Mouse (Mus musculus): Measurements from ENCODE around the gene Cast. TPM values are rescaled to one million over a fixed set of nuclear protein-coding genes. Genes with fewer than 3 reads are reported as not detected.

The Cast gene
- polyA plus RNA-seq, 1 experiment from 2014 or later, result 36.0 TPM

DNA sequence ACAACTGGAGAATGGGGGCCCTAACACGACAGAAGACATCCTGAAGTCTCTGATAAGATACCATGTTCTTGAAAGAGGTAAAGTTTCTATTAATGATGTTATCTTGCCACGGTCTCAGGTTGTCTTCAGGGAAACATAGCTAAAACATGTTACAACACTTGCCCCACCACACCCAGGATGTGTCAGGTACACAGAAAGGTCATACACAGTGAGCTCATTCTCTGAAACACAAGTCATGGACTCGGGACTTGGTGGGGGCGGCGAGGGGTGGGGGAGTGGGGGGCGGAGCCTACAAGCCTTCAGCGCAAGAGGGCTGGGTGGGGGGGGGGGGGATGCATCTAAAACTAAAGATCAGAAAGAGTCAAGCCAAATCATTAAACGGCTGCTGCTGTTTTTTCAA lies 38.7 kb downstream of the Cast start:
- DNase-seq (ENCODE audit: low spot score), result no peak
- Histone ChIP-seq H3K4me3 (peak overlapping the region; percentile 64), H3K9me3 (no peaks in the 10 kb centered on the region), H3K27me3 (ENCODE audit: insufficient read depth, poor library complexity, severe bottlenecking) (no peaks in the 10 kb centered on the region), H3K27ac (peak overlapping the region; percentile 89), H3K36me3 (0 out of 2 replicates have a peak, but pooled peaks cover 2% of the 10 kb centered on the region), H3K4me1 (no peaks in the 10 kb centered on the region)
- WGBS, result 5% methylated on average over 8 of the region's 8 CpGs

DNA sequence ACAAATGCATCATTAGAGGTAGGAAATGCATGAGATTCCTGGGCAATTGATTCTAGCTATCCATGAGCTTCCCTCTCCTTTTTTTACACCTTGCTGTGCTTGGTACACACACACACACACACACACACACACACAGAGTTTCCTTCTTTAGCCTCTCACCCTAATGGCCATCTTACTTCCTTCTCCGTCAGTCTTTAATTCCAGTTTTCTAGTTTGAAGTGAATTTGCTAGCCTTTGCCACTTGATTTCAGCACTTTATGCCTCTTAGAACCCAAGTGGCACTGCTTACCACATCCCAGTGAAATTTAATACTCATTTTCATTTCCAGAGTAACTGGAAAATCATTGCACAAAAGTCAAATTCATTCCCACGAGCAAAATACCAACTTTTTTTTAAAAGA lies 41.4 kb downstream of the Cast start:
- no peak overlapping the region for H3K27ac ChIP-seq
- 0 out of 2 replicates have a peak, but pooled peaks cover 2% of the 10 kb centered on the region for H3K36me3 ChIP-seq
- no peak for DNase-seq (ENCODE audit: low spot score)
- H3K9me3 ChIP-seq, result no peaks in the 10 kb centered on the region
- H3K4me3 ChIP-seq, result no peak overlapping the region
- 67% methylated on average over 2 of the region's 2 CpGs for WGBS
- H3K27me3 ChIP-seq (ENCODE audit: insufficient read depth, poor library complexity, severe bottlenecking), result no peaks in the 10 kb centered on the region
- H3K4me1 ChIP-seq, result no peaks in the 10 kb centered on the region

GRCm38 (mm10) chr13:74762741-74763140 lies 45.9 kb downstream of the Cast start:
- WGBS, result 75% methylated on average over 1 of the region's 1 CpGs
- H3K4me1 ChIP-seq, result no peaks in the 10 kb centered on the region
- H3K9me3 ChIP-seq, result no peaks in the 10 kb centered on the region
- H3K36me3 ChIP-seq, result peaks cover 8% of the 10 kb centered on the region; the same call in 1 of the 2 replicates
- DNase-seq (ENCODE audit: low spot score), result no peak
- no peaks in the 10 kb centered on the region for H3K27me3 ChIP-seq (ENCODE audit: insufficient read depth, poor library complexity, severe bottlenecking)
- no peak overlapping the region for H3K4me3 ChIP-seq
- no peak overlapping the region for H3K27ac ChIP-seq

GRCm38 (mm10) chr13:74759152-74759551 lies 49.5 kb downstream of the Cast start:
- Histone ChIP-seq H3K27me3 (ENCODE audit: insufficient read depth, poor library complexity, severe bottlenecking) (no peaks in the 10 kb centered on the region), H3K27ac (no peak overlapping the region), H3K4me3 (no peak overlapping the region), H3K36me3 (peaks cover 10% of the 10 kb centered on the region), H3K9me3 (no peaks in the 10 kb centered on the region), H3K4me1 (no peaks in the 10 kb centered on the region)
- 91% methylated on average over 1 of the region's 1 CpGs for WGBS
- DNase-seq (ENCODE audit: low spot score), result no peak

- no peak overlapping the region for H3K4me3 ChIP-seq
- peak overlapping the region; percentile 81 for H3K27ac ChIP-seq
- DNase-seq (ENCODE audit: low spot score), result peak; percentile 84
- no peaks in the 10 kb centered on the region for H3K9me3 ChIP-seq
- H3K4me1 ChIP-seq, result peaks cover 19% of the 10 kb centered on the region
- H3K27me3 ChIP-seq (ENCODE audit: insufficient read depth, poor library complexity, severe bottlenecking), result no peaks in the 10 kb centered on the region
- 39% methylated on average over 5 of the region's 5 CpGs for WGBS
- peaks cover 15% of the 10 kb centered on the region; the same call in 1 of the 2 replicates for H3K36me3 ChIP-seq
These were observed 65.4 kb downstream of the Cast start for GRCm38 (mm10) chr13:74743219-74743618.

DNA sequence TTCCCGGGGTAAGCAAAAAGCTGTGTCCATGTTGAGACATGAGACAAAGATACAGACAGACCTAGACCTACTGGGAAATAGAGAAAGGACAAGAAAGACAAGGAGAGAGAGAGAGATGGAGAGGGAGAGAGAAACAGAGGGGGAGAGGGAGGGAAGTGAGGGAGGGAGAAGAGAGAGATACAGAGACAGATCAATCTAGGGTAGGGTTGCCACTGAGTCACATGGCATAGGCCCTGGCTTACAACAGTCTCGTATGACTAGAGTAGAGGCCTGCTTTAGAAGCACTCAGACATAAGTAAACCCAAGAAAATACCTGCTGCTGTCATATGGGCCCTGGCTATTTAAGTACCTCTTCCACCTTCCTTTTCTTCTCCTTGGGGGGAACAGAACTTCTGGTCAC lies 72.2 kb downstream of the Cast start:
- H3K27me3 ChIP-seq (ENCODE audit: insufficient read depth, poor library complexity, severe bottlenecking), result no peaks in the 10 kb centered on the region
- peak overlapping the region; percentile 29; the same call in 1 of the 2 replicates for H3K27ac ChIP-seq
- 82% methylated on average over 2 of the region's 2 CpGs for WGBS
- peaks cover 6% of the 10 kb centered on the region; the same call in 1 of the 2 replicates for H3K4me1 ChIP-seq
- no peak overlapping the region for H3K4me3 ChIP-seq
- no peak for DNase-seq (ENCODE audit: low spot score)
- peaks cover 62% of the 10 kb centered on the region for H3K36me3 ChIP-seq
- no peaks in the 10 kb centered on the region for H3K9me3 ChIP-seq

DNA sequence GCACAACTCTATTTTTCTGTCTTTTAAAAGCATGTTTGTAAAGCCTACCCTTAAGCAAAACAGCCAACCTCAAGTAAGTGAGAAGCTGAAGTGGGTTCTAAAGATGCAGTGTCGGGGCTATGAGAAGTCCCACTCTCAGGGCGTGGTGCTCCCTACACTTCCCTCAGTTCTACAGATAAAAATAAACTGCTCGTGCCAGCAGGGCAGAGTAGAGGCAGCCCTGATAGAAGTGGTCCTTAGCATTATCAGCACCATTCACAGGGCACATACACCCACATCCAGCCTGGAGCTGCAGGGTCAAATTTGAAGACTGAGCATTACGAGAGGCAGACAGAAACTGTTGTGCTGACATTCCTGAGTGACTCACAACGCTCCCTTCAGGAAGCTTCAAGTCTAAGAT lies 72.8 kb downstream of the Cast start:
- no peak for DNase-seq (ENCODE audit: low spot score)
- Histone ChIP-seq H3K4me3 (no peak overlapping the region), H3K4me1 (peaks cover 6% of the 10 kb centered on the region; the same call in 1 of the 2 replicates), H3K27me3 (ENCODE audit: insufficient read depth, poor library complexity, severe bottlenecking) (no peaks in the 10 kb centered on the region), H3K36me3 (peaks cover 64% of the 10 kb centered on the region), H3K27ac (no peak overlapping the region), H3K9me3 (no peaks in the 10 kb centered on the region)
- 47% methylated on average over 5 of the region's 5 CpGs for WGBS

GRCm38 (mm10) chr13:74733726-74734125 lies 74.9 kb downstream of the Cast start:
- DNase-seq (ENCODE audit: low spot score), result no peak
- 89% methylated on average over 4 of the region's 4 CpGs for WGBS
- Histone ChIP-seq H3K4me1 (peaks cover 6% of the 10 kb centered on the region; the same call in 1 of the 2 replicates), H3K27ac (no peak overlapping the region), H3K9me3 (no peaks in the 10 kb centered on the region), H3K36me3 (peaks cover 69% of the 10 kb centered on the region), H3K27me3 (ENCODE audit: insufficient read depth, poor library complexity, severe bottlenecking) (no peaks in the 10 kb centered on the region), H3K4me3 (no peak overlapping the region)

GRCm38 (mm10) chr13:74719002-74719401 lies 89.6 kb downstream of the Cast start:
- WGBS, result 74% methylated on average over 2 of the region's 2 CpGs
- no peak overlapping the region for H3K4me3 ChIP-seq
- H3K4me1 ChIP-seq, result no peaks in the 10 kb centered on the region
- H3K36me3 ChIP-seq, result peaks cover 60% of the 10 kb centered on the region
- H3K27ac ChIP-seq, result no peak overlapping the region
- H3K9me3 ChIP-seq, result no peaks in the 10 kb centered on the region
- no peak for DNase-seq (ENCODE audit: low spot score)
- H3K27me3 ChIP-seq (ENCODE audit: insufficient read depth, poor library complexity, severe bottlenecking), result no peaks in the 10 kb centered on the region

DNA sequence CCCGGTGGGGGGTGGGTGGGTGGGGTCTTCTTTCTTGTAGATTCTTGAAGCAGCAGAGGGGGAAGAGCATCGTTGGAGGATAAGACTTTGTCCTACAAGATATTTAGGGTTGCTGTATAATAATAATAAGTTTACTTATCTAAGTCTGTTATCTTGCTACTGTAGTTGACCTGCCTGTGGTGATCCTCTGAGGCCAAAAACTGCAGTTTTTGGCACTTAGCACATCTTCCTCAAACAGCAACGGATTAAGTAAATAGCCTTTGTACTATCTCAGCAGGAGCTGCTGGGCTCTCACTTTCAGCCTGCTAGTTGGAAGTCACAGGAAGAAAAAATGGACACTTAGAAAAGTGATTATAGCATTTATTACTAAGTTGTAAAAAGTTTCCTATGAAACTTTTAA lies 112.4 kb downstream of the Cast start:
- 61% methylated on average over 3 of the region's 3 CpGs for WGBS
- H3K36me3 ChIP-seq, result peaks cover 41% of the 10 kb centered on the region; the same call in 1 of the 2 replicates
- no peaks in the 10 kb centered on the region for H3K4me1 ChIP-seq
- no peak overlapping the region for H3K27ac ChIP-seq
- DNase-seq (ENCODE audit: low spot score), result no peak
- no peaks in the 10 kb centered on the region for H3K9me3 ChIP-seq
- no peak overlapping the region for H3K4me3 ChIP-seq
- no peaks in the 10 kb centered on the region for H3K27me3 ChIP-seq (ENCODE audit: insufficient read depth, poor library complexity, severe bottlenecking)

DNA sequence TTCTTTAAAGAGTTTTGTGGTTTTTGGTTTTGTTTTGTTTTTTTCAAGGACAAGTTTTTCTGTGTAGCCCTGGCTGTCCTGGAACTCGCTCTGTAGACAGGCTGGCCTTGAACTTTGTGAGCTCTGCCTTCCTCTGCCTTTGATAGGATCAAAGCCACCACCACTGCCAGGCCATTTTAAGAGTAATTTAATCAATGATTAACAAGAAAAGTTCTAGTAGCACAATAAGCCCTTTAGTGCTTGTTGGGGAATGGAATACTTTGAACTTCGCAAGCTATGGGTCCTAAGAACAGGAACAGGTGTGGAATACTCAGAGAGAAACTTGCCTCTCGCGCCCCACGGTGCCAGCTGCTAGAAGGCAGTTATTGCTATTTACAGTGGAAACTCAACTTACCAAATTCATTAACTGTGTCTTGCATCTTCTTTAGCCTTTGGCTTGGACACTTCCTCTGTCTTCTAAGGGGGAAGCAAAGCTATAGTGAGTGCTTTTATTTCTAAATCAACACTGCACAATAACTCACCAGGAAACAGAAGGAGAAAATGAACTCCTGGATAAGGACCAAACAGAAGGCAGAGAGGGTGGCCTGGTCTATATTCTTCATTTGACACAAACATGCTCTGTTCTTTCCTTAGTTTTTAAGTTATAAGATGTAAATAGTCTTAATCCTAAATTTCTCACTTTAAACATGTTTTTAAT lies 113.0 kb downstream of the Cast start:
- Histone ChIP-seq H3K36me3 (peaks cover 37% of the 10 kb centered on the region; the same call in 1 of the 2 replicates), H3K4me3 (no peak overlapping the region), H3K27ac (no peak overlapping the region), H3K27me3 (ENCODE audit: insufficient read depth, poor library complexity, severe bottlenecking) (no peaks in the 10 kb centered on the region), H3K9me3 (no peaks in the 10 kb centered on the region), H3K4me1 (no peaks in the 10 kb centered on the region)
- DNase-seq (ENCODE audit: low spot score), result no peak
- 86% methylated on average over 5 of the region's 5 CpGs for WGBS
